Mouse (Mus musculus) lung, adult 2 months (tissue): ENCODE results near the gene Smad9.

Experiments used
- CTCF ChIP-seq: fragments of 200-500 bp; IDR thresholded peaks from 2 replicates; pipeline ENCODE4 v1.5.1; 2011; ENCODE audit warnings: mild to moderate bottlenecking, low read length, control low read depth; ENCODE audit not compliant: insufficient read depth
- POLR2A ChIP-seq: fragments of 200-500 bp; IDR thresholded peaks from 2 replicates; pipeline ENCODE4 v1.6.1; 2011; ENCODE audit warnings: low read depth, mild to moderate bottlenecking, control low read depth, low read length, borderline replicate concordance; ENCODE audit errors: extremely low read depth

GRCm38 (mm10) chr3:54732371-54732770 lies 23.0 kb upstream of the Smad9 start:
- TF ChIP-seq POLR2A (no peak), CTCF (no peak)
